Mouse (Mus musculus): ENCODE data around the gene Gm10972. TPM values are rescaled to one million over a fixed set of nuclear protein-coding genes. Genes with fewer than 3 reads are reported as not detected.
A peak's percentile ranks its signal among the peaks of the same experiment; 100 is the strongest.

The Gm10972 gene
- total and polyA plus RNA-seq, 3 experiments: not detected

GRCm38 (mm10) chr3:94629876-94630275 is 13.0 kb upstream of the Gm10972 start:
- Histone ChIP-seq H3K9me3 (replicated peaks; ENCODE audit: insufficient read depth, low read length) (no peaks in the 10 kb centered on the region), H3K27ac (ENCODE audit: control insufficient read depth, low read depth, low read length) (no peak overlapping the region), H3K9ac (ENCODE audit: control insufficient read depth, low read depth, low read length, poor library complexity, severe bottlenecking) (no peak overlapping the region), H3K4me1 (ENCODE audit: control insufficient read depth in 1 of 2, insufficient read depth in 2 of 2, low read length in 2 of 2) (no peaks in the 10 kb centered on the region), H3K36me3 (ENCODE audit: control insufficient read depth in 1 of 2, insufficient read depth in 2 of 2, low read length in 2 of 2) (no peaks in the 10 kb centered on the region), H3K4me3 (ENCODE audit: control insufficient read depth in 1 of 2, insufficient read depth in 1 of 2, low read depth in 2 of 2, low read length in 2 of 2) (no peak overlapping the region), H3K27me3 (ENCODE audit: control insufficient read depth in 1 of 2, insufficient read depth in 2 of 2, low read length in 2 of 2) (no peaks in the 10 kb centered on the region), H3K79me2 (ENCODE audit: control insufficient read depth, insufficient read depth, low read length, poor library complexity) (no peaks in the 10 kb centered on the region)
- TF ChIP-seq MAZ (IDR thresholded peaks at IDR 0.05; ENCODE audit: low read depth, low read length): no peak
- TF ChIP-seq ZNF384 (IDR thresholded peaks at IDR 0.05; ENCODE audit: low read depth, low read length): no peak
- no peak for TF ChIP-seq CTCF (IDR thresholded peaks at IDR 0.05 in 2 of 3, conservative IDR thresholded peaks at IDR 0.05 in 1 of 3; ENCODE audit: control insufficient read depth in 1 of 3, insufficient read depth in 1 of 3, low read depth in 2 of 3, low read length in 3 of 3, poor library complexity in 1 of 3, severe bottlenecking in 1 of 3)
- DNase-seq (ENCODE audit: low read depth, low spot score): no peak

GRCm38 (mm10) chr3:94648755-94649590 is 6.1 kb downstream of the Gm10972 start:
- H3K27ac ChIP-seq (ENCODE audit: control insufficient read depth, low read depth, low read length): peak overlapping the region; percentile 74
- H3K36me3 ChIP-seq (ENCODE audit: control insufficient read depth in 1 of 2, insufficient read depth in 2 of 2, low read length in 2 of 2): peaks cover 0 to 10% of the 10 kb centered on the region in 2 experiments; a peak in 2 of 4 replicates
- peaks cover 9 to 12% of the 10 kb centered on the region in 2 experiments for H3K4me1 ChIP-seq (ENCODE audit: control insufficient read depth in 1 of 2, insufficient read depth in 2 of 2, low read length in 2 of 2)
- peak overlapping the region; percentile 30 for H3K9ac ChIP-seq (ENCODE audit: control insufficient read depth, low read depth, low read length, poor library complexity, severe bottlenecking)
- no peaks in the 10 kb centered on the region for H3K27me3 ChIP-seq (ENCODE audit: control insufficient read depth in 1 of 2, insufficient read depth in 2 of 2, low read length in 2 of 2)
- H3K4me3 ChIP-seq (ENCODE audit: control insufficient read depth in 1 of 2, insufficient read depth in 1 of 2, low read depth in 2 of 2, low read length in 2 of 2): peak overlapping the region in 1 of 2 experiments; percentile 7; a peak in 2 of 4 replicates
- DNase-seq (ENCODE audit: low read depth, low spot score): peak; percentile 89
- no peaks in the 10 kb centered on the region for H3K9me3 ChIP-seq (replicated peaks; ENCODE audit: insufficient read depth, low read length)
- no peaks in the 10 kb centered on the region for H3K79me2 ChIP-seq (ENCODE audit: control insufficient read depth, insufficient read depth, low read length, poor library complexity)
- no peak for TF ChIP-seq RAD21 (IDR thresholded peaks at IDR 0.05; ENCODE audit: low read depth, low read length)
- peak; percentile 83 for TF ChIP-seq GATA1 (IDR thresholded peaks at IDR 0.05; ENCODE audit: low read depth, low read length)
- no peak for TF ChIP-seq CTCF (IDR thresholded peaks at IDR 0.05 in 2 of 3, conservative IDR thresholded peaks at IDR 0.05 in 1 of 3; ENCODE audit: control insufficient read depth in 1 of 3, insufficient read depth in 1 of 3, low read depth in 2 of 3, low read length in 3 of 3, poor library complexity in 1 of 3, severe bottlenecking in 1 of 3)
- no peak for TF ChIP-seq NELFE (IDR thresholded peaks at IDR 0.05; ENCODE audit: low read depth, low read length)
- TF ChIP-seq TAL1 (IDR thresholded peaks at IDR 0.05; ENCODE audit: low read length): peak; percentile 48; the same call in 1 of the 2 replicates
- peak; percentile 59 for TF ChIP-seq ETS1 (IDR thresholded peaks at IDR 0.05; ENCODE audit: low read depth, low read length)
- TF ChIP-seq TCF12 (IDR thresholded peaks at IDR 0.05; ENCODE audit: low read depth, low read length): peak; percentile 69
- TF ChIP-seq TBP (IDR thresholded peaks at IDR 0.05; ENCODE audit: low read depth, low read length): 0 out of 2 replicates have a peak, but pooled peaks have one; percentile 28
- TF ChIP-seq ZNF384 (IDR thresholded peaks at IDR 0.05; ENCODE audit: low read depth, low read length): no peak
- TF ChIP-seq SIN3A (IDR thresholded peaks at IDR 0.05; ENCODE audit: low read length): peak; percentile 73
- TF ChIP-seq CHD2 (IDR thresholded peaks at IDR 0.05; ENCODE audit: low read length): no peak
- TF ChIP-seq JUND (IDR thresholded peaks at IDR 0.05; ENCODE audit: low read depth, low read length): peak; percentile 80
- TF ChIP-seq MYC (IDR thresholded peaks at IDR 0.05; ENCODE audit: low read depth, low read length): peak; percentile 54; the same call in 1 of the 2 replicates
- TF ChIP-seq POLR2AphosphoS2 (IDR thresholded peaks at IDR 0.05; ENCODE audit: low read length): no peak
- no peak for TF ChIP-seq MEF2A (IDR thresholded peaks at IDR 0.05; ENCODE audit: extremely low read depth, insufficient replicate concordance, low read depth, low read length, poor library complexity, severe bottlenecking)
- peak; percentile 65; the same call in 1 of the 2 replicates for TF ChIP-seq MAX (IDR thresholded peaks at IDR 0.05; ENCODE audit: low read length)
- TF ChIP-seq MYB (IDR thresholded peaks at IDR 0.05; ENCODE audit: low read depth, low read length): no peak
- TF ChIP-seq RCOR1 (IDR thresholded peaks at IDR 0.05; ENCODE audit: low read depth, low read length): peak; percentile 53; the same call in 1 of the 2 replicates
- TF ChIP-seq MAZ (IDR thresholded peaks at IDR 0.05; ENCODE audit: low read depth, low read length): peak; percentile 92
- TF ChIP-seq HCFC1 (IDR thresholded peaks at IDR 0.05; ENCODE audit: low read depth, low read length): peak; percentile 73
- TF ChIP-seq ELF1 (IDR thresholded peaks at IDR 0.05; ENCODE audit: low read depth, low read length): 0 out of 2 replicates have a peak, but pooled peaks have one; percentile 28
- no peak for TF ChIP-seq NRF1 (IDR thresholded peaks at IDR 0.05; ENCODE audit: insufficient read depth, low read depth, low read length, poor library complexity, severe bottlenecking)
- TF ChIP-seq ZC3H11A (IDR thresholded peaks at IDR 0.05; ENCODE audit: low read depth, low read length): no peak
- TF ChIP-seq GABPA (IDR thresholded peaks at IDR 0.05; ENCODE audit: low read depth, low read length): no peak
- TF ChIP-seq UBTF (IDR thresholded peaks at IDR 0.05; ENCODE audit: borderline replicate concordance, insufficient read depth, low read depth, low read length): no peak
- peak; percentile 66 to 77; a peak in 3 of 4 replicates for TF ChIP-seq EP300 (IDR thresholded peaks at IDR 0.05; ENCODE audit: low read depth in 1 of 2, low read length in 2 of 2)
- TF ChIP-seq MXI1 (IDR thresholded peaks at IDR 0.05; ENCODE audit: low read depth, low read length): peak; percentile 32; the same call in 1 of the 2 replicates
- TF ChIP-seq E2F4 (IDR thresholded peaks at IDR 0.05; ENCODE audit: borderline replicate concordance, low read depth, low read length): no peak

Measured in MEL (cell line).